Mouse (Mus musculus): ENCODE data around the gene Gzme.
"Not testable (repeated sequence)": the region's sequence is repeated elsewhere in the genome, so short reads cannot be mapped to it uniquely, and the experiment has no call there.

Gene Gzme

GRCm38 (mm10) chr14:56120525-56120924 is at the start of gene Gzme:
Gene Gzme (minus strand): TSS chr14:56120625.
- DNase-seq: no peak

- DNase-seq: no peak
Observed at GRCm38 (mm10) chr14:56168009-56168408, 47.6 kb upstream of the Gzme start.

- DNase-seq: no peak
Observed at GRCm38 (mm10) chr14:56162109-56162508, 41.7 kb upstream of the Gzme start.

GRCm38 (mm10) chr14:56159479-56159878 is 39.1 kb upstream of the Gzme start, which contains the start of gene Gzmg:
Gene Gzmg (minus strand): TSS chr14:56159579.
- not testable (repeated sequence) for DNase-seq

GRCm38 (mm10) chr14:56155340-56155739 is 34.9 kb upstream of the Gzme start:
- peak; percentile 34 for DNase-seq

- not testable (repeated sequence) for DNase-seq
Observed at GRCm38 (mm10) chr14:56133675-56134074, 13.2 kb upstream of the Gzme start.

- DNase-seq: not testable (repeated sequence)
Observed at GRCm38 (mm10) chr14:56132508-56132907, 12.1 kb upstream of the Gzme start, which contains the start of gene Gzmd. Gene Gzmd (minus strand): TSS chr14:56132608.

- DNase-seq: peak; percentile 14
Observed at GRCm38 (mm10) chr14:56128341-56128740, 7.9 kb upstream of the Gzme start.

- DNase-seq: no peak
Observed at GRCm38 (mm10) chr14:56123516-56123915, 3.1 kb upstream of the Gzme start.

- not testable (repeated sequence) for DNase-seq
Observed at GRCm38 (mm10) chr14:56115531-56116310, 4.7 kb downstream of the Gzme start.

GRCm38 (mm10) chr14:56105447-56106180 is 14.8 kb downstream of the Gzme start:
- no peak for DNase-seq

- no peak for DNase-seq
Observed at GRCm38 (mm10) chr14:56105016-56105415, 15.4 kb downstream of the Gzme start.

GRCm38 (mm10) chr14:56103452-56103851 is 17.0 kb downstream of the Gzme start:
- DNase-seq: no peak

- no peak for DNase-seq
Observed at GRCm38 (mm10) chr14:56102386-56102785, 18.0 kb downstream of the Gzme start, which contains the start of gene Ctsg. Gene Ctsg (minus strand): TSS chr14:56102574.

- peak; percentile 31 for DNase-seq
Observed at GRCm38 (mm10) chr14:56098940-56099339, 21.5 kb downstream of the Gzme start.

- no peak for DNase-seq
Observed at GRCm38 (mm10) chr14:56097597-56097996, 22.8 kb downstream of the Gzme start.

- DNase-seq: no peak
Observed at GRCm38 (mm10) chr14:56093353-56093752, 27.1 kb downstream of the Gzme start.

GRCm38 (mm10) chr14:56086711-56087110 is 33.7 kb downstream of the Gzme start:
- no peak for DNase-seq

- no peak for DNase-seq
Observed at GRCm38 (mm10) chr14:56085167-56085566, 35.3 kb downstream of the Gzme start, which contains the start of gene Mcpt8. Gene Mcpt8 (minus strand): TSS chr14:56085273.

GRCm38 (mm10) chr14:56082016-56082415 is 38.4 kb downstream of the Gzme start:
- no peak for DNase-seq
